Mouse (Mus musculus) ovary, postnatal 36 days (tissue): Measurements from ENCODE around the gene Aqp1.

Source experiments
- DNase-seq: peaks from one replicate; pipeline ENCODE4 v3.0.0; 2022; ENCODE audit warnings: low spot score, mixed read lengths

Aqp1 gene

DNA sequence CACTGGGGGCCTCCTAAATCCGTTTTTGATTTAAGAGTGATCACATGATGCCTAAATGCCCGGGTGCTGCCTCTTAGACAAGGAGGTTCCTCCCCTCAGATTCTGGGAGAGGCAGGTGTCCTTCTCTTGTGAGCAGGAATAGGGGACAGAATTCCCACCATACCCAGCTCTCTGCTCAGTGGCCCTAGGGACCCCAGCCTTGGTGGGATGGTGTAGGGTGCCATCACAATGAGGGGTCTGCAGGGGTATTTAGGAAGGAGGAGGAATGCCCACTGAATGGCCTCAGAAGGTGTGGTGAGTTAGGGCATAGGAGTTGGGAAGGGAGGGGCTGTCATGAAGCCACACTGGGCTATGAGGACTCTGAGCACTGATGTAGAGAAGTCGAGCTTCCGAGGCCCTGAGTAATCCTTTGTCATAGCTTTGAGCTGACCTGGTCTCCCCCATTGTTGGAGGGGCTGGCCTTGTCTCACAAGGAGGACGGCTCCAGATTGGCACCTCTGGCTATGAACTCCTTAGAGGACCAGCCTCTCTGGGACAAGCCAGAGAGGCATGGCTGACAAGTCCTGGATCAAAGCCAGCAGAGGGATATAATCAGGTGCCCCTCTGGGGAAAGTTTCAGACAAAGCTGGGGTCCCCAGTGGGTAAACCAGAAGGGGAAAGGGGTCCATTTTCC is 4.0 kb upstream of the Aqp1 start:
- no peak for DNase-seq

DNA sequence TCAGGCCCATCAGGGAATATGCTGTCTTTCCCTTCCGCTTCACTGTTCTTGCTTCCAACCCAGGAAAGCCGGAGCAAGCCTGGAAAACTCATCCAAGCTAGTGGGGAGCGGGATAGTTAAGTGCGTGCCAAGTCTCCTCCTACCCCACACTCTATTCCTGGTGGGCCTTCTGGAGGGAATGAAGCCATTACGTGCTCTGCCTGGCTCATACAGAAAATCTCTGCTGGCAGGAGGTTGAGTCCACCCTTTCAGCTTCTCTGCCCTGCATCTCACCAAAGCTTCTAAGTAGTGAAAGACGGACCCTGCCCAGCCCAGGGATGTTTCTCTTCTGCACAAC is 3.5 kb upstream of the Aqp1 start:
- DNase-seq, result no peak

DNA sequence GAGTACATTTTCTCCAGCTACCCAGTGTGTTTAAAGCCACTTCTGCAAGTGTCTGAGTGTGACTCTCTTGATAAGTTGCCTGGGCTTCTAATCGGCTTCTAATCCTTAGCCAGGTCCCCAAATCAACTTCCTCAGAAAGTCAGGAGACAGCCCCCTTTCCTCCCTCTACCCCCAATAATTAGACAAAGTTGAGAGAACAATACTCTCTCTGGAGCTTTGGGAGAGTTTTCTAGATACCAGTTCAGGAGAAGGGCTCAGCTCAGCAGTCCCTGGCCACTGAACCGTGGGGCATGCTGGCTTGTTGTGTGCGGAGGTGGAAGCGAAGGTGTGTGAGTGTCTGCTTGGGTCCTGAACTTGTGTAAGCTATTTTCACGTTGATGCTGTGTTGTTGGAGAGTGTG is 1.0 kb downstream of the Aqp1 start:
- no peak for DNase-seq

DNA sequence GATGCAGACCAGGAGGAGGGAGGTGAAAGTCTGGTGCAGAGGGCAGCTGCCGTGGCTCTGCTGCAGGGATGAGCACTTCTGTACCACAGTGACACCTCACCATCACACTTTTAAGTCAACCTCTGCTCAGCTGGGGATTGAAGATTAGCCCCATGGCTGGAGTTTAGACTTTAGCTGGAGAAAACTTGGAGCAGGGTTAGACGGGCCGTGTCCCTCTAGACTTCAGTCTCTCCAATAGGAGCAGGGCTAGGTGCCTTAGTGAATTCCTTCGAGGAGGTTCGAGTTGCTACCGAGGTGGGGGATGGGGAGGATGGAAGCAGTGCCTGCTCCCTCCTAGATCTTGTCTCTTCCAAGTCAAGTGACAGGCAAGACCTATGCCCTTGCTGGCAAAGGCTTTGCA is 1.8 kb downstream of the Aqp1 start:
- no peak for DNase-seq

DNA sequence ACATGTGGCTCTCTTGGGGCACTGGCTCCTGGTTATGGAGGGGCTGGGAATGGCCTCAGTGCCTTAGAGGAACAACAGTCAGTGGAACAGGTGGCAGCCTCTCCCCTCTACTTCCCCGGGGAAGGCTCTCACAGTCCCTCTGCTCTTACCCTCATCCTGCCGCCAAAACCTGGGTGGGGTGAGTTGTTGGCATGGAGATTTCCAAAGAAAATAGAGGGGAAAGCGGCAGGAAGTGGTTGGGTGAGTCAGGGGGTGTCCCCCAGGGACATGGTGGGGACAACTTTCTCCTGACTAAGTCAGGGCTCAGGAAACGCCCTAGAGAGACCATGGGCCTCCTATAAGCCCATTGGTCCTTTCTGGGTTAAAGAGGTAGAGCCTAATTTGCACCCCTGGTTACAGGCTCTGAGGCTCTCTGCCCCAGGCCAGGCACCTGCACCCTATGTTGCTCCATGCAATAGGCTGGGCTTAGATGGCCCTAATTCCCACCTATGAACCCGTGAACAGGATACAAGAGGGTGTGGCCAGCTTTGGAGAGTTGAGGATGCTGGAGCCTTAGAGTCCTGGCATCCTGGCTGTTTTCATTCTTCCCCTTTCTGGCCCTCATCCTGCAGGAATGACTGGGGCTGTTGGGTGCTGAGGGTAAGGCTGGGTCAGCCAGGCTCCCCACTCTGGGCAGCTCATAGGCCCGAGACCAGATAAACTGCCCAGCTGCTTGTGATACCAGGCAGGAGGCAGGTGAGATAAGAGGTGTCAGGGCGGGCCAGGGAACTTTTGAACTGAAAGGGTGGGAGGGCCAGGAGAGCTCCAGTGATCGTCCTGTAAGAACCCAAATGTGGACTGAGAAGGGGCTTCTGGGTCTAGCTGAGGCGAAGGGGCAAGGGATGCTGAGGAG is 2.9 kb downstream of the Aqp1 start:
- DNase-seq, result no peak

DNA sequence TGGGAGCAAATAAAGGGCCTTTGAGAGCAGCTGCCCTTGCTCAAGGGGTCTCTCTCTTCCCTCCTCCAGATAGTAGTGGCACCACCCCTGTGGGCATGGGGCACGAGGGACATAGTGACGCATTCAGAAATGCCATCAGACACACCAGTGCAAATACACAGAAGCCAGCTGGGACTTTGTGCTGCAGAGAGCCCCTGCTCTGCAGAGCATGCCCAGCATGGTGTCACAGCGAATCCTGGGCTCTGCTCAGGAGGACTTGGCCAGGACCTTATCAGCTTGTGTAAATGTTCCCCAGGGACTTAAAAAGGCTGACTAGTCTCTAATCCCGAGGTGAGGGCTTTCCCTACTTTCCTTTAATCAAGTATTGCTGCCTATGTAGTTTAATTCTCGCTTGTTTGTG is 5.5 kb downstream of the Aqp1 start:
- no peak for DNase-seq

DNA sequence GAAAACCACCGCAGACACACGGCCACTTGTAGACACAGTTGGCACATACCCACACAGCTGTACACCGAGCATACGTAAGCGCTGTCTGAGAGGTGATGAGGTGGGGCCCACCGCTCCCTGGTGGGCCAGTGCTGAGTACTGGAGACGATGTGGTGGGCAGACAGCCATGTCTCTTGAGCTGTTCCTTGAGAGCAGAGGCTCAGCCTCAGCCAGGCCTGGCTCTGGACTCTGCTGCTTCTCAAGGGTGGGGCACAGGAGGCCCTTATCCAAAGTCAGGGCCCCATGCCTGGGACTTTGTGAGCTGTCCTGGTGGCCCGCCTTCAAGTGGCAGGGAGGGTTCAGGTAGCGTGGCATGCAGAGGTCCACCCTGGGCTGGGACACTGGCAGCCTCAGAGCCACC is 6.1 kb downstream of the Aqp1 start:
- no peak for DNase-seq

DNA sequence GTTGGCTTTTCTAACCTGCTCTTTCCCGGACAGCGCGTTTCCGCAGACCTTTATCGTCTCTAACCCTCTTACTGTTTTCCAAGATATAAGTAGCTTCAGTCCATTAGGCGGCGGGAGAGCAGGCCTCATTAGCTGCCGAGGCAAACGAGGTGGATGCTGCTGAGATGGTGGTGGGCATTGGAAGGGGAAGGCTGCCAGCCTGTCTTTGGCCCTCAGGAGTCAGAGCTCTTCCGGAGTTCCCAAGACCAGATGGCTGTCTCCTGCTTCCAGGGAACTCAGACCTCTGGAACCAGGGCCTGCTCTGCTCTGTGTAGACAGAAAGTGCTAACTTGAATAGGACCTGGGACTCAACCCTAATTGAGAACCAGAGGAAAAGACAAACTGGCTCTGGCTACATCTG is 7.2 kb downstream of the Aqp1 start:
- peak; percentile 1 for DNase-seq

DNA sequence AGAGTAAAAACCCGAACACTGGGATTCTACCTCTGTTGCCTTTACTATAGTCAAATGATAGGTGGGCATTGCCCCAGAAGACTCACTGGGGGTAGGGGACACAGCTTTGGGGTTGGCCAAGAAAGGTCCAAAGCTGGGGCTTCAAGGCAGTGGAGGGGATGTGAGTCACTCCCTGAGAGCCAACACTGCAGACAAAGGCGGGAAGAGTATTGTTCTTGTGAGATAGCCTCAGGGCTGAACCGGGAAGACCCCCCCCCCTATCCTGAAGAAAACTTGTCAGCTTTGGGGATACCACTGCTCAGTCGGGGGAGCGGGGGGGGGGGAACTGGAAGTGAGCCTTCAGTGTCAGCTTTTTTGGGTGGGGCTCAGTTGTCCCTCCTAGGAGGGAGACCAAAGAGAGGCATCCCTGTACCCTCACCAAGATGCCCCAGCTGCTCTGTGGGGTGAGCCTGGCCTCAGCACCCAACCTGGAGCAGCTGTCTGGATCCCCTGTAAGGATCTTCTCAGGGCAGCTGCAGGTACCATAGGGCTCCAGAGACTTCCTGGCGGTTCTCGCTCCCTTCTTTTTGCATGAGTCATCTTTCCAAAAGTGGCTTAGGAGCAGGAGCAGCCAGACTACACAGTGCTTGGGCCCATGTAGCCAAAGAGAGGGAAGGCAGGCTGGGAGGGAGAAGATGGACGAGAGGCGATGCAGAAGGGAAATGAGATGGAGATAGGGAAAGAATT is 8.2 kb downstream of the Aqp1 start:
- peak; percentile 2 for DNase-seq

DNA sequence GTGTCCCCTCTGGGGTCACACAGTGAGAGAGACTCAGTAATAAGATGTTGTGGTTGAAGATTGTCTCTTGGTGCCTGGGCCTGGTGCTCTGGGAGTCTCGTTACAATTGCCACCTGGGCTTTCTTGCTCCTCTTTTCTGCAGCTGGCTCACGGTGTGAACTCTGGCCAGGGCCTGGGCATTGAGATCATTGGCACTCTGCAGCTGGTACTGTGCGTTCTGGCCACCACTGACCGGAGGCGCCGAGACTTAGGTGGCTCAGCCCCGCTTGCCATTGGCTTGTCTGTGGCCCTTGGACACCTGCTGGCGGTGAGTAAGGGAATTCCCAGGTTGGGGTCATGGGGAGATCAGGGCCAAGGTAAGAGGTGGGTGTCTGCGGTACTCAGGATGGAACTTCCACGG is 9.0 kb downstream of the Aqp1 start:
- DNase-seq, result peak; percentile 2

DNA sequence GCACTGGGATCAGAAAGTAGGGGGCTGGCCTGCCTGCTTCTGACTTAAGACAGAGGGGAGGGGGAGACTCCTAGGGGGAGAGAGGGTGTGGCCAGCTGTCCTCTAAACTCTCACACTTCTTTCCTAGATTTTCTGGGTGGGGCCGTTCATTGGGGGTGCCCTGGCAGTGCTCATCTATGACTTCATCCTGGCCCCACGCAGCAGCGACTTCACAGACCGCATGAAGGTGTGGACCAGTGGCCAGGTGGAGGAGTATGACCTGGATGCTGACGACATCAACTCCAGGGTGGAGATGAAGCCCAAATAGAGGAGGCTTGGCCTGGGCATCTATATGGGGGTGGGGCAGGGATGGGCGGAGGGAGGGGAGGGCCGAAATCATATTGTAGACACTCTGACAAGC is 10.3 kb downstream of the Aqp1 start:
- DNase-seq, result no peak

DNA sequence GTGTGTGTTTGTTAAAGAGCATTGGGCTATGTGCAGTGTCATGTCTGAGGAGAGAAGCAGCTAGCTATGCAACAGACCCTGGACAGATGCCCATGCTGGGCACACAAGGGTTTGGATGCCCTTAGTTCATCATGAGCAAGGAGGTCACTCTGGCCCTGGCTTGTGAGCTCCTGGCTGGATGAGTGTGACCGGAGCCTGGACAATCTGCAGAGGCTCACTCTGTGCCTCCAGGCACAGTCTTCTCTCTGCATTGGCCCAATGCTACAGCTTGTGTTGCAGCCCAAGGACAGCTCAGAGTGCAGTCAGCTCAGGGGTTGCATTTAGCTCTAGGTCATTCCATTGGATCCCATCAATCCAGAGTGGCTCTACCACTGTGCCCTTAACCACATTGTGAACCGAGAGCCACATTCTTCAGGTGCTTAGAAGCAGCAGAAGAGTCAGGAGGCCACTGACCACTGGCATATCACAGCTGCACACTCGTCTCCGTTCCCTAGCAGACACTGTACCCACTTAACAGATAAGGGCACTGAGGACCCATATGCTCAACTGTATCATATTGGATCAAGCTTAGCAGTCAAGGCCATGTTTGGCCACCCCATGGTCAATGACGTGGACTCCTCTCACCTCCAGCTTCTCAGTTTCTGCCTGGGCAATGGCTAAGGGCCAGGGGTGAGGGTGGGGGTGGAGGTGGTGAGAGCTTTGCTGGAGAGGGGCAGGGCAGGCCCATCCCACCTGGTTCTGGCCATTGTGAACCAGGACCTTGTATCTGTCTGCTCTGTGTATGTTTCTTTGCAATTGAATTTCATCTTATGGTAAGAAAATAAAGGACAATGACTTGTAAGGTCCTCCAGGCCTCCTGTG is 11.7 kb downstream of the Aqp1 start:
- DNase-seq, result no peak

DNA sequence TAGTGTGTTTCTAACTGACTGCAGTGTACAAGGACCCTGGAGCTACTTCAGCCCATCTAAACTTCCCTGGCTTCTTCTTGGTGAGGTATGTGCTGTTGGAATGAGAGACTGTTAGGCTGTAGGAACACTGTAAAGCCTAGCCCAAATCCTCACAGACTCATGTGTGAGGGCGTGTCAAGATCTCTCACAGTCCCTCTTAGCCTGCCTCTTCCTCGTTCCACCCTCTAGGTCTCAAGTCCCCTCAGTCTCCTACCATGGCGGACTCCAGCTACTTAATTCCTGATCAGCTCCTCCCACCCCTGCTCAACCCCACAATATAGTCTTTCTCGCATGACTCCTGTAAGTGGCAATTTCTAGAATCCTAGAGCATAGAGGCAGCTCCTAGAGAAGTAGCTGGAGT is 13.0 kb downstream of the Aqp1 start:
- DNase-seq, result no peak

DNA sequence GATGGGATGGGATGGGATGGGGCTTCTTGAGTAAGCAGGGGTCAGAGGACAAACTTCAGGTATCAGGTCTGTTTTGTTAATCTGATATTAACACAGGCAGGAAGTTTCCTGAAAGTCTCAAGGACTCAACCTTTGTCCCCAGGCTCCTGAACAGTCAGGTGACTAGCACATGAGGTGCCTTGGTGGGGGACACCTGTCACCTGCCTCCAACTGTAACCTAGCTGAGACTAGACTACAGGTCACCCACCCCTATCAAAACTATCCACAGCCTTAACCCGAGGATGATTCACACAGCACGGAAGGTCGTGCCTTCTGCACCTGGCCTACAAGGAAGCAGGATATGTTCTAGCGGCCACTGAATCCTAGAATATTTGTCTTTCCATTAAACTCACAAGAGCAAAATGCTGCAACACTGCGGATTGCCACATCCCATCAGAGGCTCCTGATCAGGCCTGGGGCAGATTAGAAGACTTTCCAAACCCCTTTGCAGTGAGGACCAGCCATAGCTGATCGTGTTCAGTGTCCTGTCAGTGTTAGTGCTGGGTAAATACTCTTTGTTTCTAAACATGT is 14.2 kb downstream of the Aqp1 start:
- DNase-seq, result no peak

DNA sequence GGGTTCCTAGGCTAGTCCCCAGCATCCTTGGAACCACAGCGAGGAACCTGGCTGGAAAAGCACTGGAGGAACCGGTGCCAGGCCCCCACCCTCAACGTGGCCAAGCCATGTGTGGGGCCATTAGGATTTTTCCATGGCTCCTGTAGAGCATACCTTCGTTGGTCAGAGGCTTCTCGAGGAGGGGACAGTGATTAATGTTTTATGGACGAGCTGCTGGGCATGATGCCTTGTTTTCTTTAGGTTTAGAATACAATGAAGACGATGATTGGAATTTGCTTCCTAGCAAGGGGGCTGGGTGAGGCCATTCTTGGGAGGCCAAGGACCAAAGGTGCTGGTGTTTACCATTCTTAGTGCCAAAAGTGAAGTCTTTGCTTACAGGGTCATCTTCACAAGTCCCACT is 15.5 kb downstream of the Aqp1 start:
- no peak for DNase-seq

DNA sequence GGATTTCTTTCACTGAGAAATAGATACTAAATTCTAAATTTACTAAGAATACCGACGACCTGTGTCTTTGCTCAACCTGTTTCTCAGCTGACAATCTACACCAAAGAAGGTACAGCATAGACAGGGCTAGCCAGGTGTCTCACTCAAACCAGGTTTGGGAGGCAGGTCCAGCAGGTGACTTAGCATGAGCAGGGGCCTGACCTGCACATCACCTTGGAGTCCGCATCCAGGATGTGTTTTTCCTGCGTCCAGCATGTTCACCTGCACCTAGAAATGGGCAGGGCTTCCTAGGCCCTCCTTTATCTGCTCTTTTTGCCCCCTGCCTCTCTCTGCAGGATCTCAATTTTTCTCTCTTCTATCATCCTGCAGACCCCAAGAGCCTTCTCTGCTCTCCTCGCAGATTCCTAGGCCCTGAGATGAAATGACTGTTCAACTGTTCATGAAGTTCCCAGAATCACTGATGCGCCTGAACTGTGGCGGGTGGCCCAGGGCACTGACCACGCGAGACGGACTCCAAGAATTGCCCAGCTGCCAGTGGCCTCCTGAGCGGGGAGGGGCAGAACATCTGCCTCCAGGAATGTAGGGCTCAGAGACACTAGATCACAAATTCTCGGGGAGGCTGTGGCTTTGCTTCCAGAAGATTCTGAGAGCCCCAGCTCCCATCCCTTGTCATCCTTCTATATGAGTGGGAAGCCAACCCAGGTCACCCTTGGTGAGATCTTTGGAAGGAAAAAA is 17.6 kb downstream of the Aqp1 start:
- DNase-seq, result no peak

DNA sequence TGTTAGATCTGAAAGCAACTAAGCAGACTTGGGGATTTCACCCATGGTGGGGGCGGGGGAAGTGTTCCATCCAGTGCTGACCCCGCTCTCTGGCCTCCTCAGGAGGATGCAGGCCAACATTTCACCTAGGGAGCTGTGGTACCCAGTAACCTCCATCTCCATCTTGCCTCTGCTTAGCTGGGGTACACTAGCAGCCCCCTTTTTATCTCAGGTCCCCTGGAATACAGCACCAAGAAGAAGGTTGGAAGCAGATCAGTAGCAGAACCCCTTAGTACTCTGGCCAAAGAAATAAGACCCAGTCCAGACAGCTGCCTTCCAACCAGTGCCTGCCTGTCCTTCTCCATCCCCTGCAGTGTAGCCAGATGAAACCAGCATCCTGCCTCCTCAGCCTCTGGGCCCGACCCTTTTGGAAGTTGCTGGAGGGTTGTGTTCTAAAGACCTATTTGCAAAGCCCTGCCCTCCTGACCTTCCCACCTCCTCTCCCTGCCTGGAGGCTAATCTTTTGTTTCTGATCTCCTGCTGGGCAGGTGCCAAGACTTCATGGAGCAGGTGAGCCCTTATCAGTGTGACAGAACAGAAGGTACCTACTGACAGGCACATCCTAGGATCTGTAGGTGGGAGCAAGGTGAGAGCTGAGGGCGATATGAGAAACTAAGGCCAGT is 18.4 kb downstream of the Aqp1 start:
- DNase-seq, result no peak

DNA sequence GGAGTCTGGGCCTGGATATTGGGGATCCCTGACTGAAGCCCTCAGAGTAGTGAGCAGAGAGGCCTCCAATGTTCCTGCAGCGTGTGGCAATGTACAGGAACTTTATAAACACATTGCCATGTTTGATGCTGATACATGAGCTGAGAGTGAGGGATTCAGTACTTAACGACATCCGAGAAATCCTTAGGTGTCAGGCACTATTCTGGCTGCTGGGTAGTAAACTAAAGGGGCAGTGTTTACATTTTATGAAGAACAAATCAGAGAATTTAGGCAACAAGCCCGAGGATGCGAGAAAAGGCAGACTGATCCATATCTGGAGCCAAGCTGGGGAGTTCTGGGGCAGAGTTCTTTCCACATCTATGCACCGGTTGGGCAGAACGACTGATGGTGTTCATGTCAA is 19.3 kb downstream of the Aqp1 start:
- DNase-seq, result no peak

DNA sequence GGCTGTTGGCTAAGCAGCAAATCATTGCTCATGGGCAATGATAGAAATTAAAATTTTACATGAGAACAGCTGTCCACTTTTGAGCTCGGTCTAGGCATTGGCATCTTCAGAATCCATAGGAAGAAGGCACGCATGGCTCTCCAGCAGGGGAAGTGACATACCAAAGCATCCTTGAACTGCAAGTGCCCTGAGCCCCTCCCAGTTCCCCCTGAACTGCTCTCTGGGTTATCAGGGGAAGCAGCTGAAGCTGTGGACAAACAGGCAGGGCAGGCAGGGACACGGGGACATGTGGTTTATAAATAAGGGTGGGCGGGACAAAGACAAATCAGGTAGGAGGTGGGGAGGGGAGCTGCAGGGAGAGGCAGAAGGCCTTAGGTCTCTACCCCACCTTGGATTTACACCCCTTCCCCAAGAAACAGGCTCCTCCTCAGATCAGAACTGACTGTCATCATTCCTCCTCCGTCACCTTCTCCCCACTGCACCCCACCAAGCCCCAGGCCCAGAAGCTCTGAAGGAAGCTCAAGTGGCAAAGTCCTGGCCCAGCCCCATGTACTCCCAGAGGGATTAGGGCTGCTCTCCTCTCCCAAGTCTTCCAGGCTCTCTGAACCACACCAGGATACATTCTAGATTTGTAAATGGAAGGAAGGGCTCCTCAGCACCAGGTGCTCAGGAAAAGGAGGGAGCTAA is 19.9 kb downstream of the Aqp1 start:
- DNase-seq, result no peak
